Mouse (Mus musculus) liver, embryonic 14.5 days (tissue): ENCODE measurements around the gene Prdx6.

Experiments
- CTCF ChIP-seq: IDR thresholded peaks from 2 replicates; pipeline ENCODE4 v1.5.1; 2016; ENCODE audit warnings: antibody characterized with exemption, low read depth, control low read depth
- EP300 ChIP-seq: IDR thresholded peaks from 2 replicates; pipeline ENCODE4 v1.6.1; 2016; ENCODE audit warnings: antibody characterized with exemption, low read depth

DNA sequence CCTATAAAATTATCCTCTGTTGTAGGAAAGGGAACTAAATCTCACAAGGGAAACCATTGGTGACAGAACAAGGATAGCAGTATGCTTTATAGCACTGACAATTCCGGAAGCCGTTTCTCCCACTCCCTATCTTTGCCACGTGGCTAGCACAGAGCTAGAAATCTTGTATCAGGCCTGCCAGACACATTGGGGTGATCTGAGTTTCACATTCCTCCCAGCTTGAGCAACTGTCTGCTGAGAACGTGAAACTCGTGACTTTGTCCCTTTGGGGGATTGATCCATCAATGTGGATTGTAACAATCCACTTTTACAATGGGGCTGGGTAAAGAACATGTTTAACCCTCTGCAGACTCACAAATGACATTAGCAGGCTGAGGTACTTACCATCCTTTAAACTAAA is 17.9 kb upstream of the Prdx6 start:
- TF ChIP-seq CTCF, result no peak
- peak; percentile 88 for TF ChIP-seq EP300
